Comparison of ENCODE assay signal across 8 mouse cellular contexts in genomic region chr7:4148341-4149208, GRCm38 (mm10). TPM values are rescaled to one million over a fixed set of nuclear protein-coding genes. Genes with fewer than 3 reads are reported as not detected.
DNase-seq lines count a peak whose midpoint lies in the region; ATAC-seq and TF ChIP-seq lines count a peak whose summit lies in the region.

No protein-coding gene starts in this region.

- H3K4me2 ChIP-seq in kidney, embryonic 14.5 days (replicated peaks; ENCODE audit: low read depth, low read length): peak overlapping the region; percentile 91
- peak overlapping the region; percentile 92 for H3K4me2 ChIP-seq in midbrain, embryonic 14.5 days (ENCODE audit: low read length)

- peak overlapping the region; percentile 63 for H3K9ac ChIP-seq in kidney, embryonic 14.5 days (ENCODE audit: low read depth, low read length)
- peak overlapping the region; percentile 50 for H3K9ac ChIP-seq in ES-Bruce4 (ENCODE audit: low read depth, poor library complexity, severe bottlenecking)
- peak overlapping the region; percentile 84 for H3K9ac ChIP-seq in midbrain, embryonic 14.5 days (replicated peaks; ENCODE audit: low read length)

- TF ChIP-seq CTCF in ES-Bruce4 (IDR thresholded peaks at IDR 0.05; ENCODE audit: low read depth, low read length): no peak
- TF ChIP-seq CTCF in cortical plate, adult 2 months (IDR thresholded peaks at IDR 0.05; ENCODE audit: extremely low read depth, insufficient read depth, low read length): no peak

- no peak for TF ChIP-seq POLR2A in ES-Bruce4 (IDR thresholded peaks at IDR 0.05; ENCODE audit: insufficient read depth, low read length)
- 0 out of 2 replicates have a peak, but pooled peaks have one; percentile 19 for TF ChIP-seq POLR2A in cortical plate, adult 2 months (IDR thresholded peaks at IDR 0.05; ENCODE audit: extremely low read depth, insufficient read depth, low read length)

- peaks cover 44% of the 10 kb centered on the region for H3K36me3 ChIP-seq in kidney, embryonic 14.5 days (ENCODE audit: control insufficient read depth, insufficient read depth, low read length)
- H3K36me3 ChIP-seq in ES-Bruce4 (ENCODE audit: control insufficient read depth, insufficient read depth, low read length, poor library complexity, severe bottlenecking): peaks cover 32% of the 10 kb centered on the region
- peaks cover 47% of the 10 kb centered on the region for H3K36me3 ChIP-seq in midbrain, embryonic 14.5 days (ENCODE audit: control insufficient read depth, insufficient read depth, low read length)

- no peak for DNase-seq in kidney, postnatal 4 days
- no peak for DNase-seq in midbrain, embryonic 14.5 days
- no peak for DNase-seq in embryo, embryonic 10 days (ENCODE audit: low spot score)
- DNase-seq in urinary bladder, adult 18-20 months (ENCODE audit: low spot score in 2 of 2): no peak

- 29% methylated on average over 18 of the region's 18 CpGs for WGBS in kidney, embryonic 14.5 days
- WGBS in midbrain, embryonic 14.5 days: 29% methylated on average over 18 of the region's 18 CpGs

- TF ChIP-seq EP300 in ES-Bruce4 (IDR thresholded peaks at IDR 0.05; ENCODE audit: insufficient read depth, low read depth, low read length): no peak

- no peaks in the 10 kb centered on the region for H3K9me3 ChIP-seq in kidney, embryonic 14.5 days (ENCODE audit: control insufficient read depth, low read length)
- H3K9me3 ChIP-seq in ES-Bruce4 (replicated peaks; ENCODE audit: control insufficient read depth, insufficient read depth, low read length, poor library complexity, severe bottlenecking): no peaks in the 10 kb centered on the region
- no peaks in the 10 kb centered on the region for H3K9me3 ChIP-seq in midbrain, embryonic 14.5 days (ENCODE audit: control insufficient read depth, low read length)

- H3K4me3 ChIP-seq in kidney, embryonic 14.5 days (ENCODE audit: low read length): peak overlapping the region; percentile 70
- peak overlapping the region; percentile 87 for H3K4me3 ChIP-seq in ES-Bruce4 (ENCODE audit: low read depth, low read length)
- peak overlapping the region; percentile 83 for H3K4me3 ChIP-seq in cortical plate, adult 2 months (ENCODE audit: insufficient read depth, low read length)
- peak overlapping the region; percentile 72 for H3K4me3 ChIP-seq in midbrain, embryonic 14.5 days (replicated peaks; ENCODE audit: low read depth, low read length)

- H3K27ac ChIP-seq in kidney, embryonic 14.5 days (ENCODE audit: low read depth, low read length): peak overlapping the region; percentile 75
- peak overlapping the region; percentile 81; the same call in 1 of the 2 replicates for H3K27ac ChIP-seq in ES-Bruce4 (ENCODE audit: insufficient read depth, low read length)
- peak overlapping the region; percentile 99 for H3K27ac ChIP-seq in cortical plate, adult 2 months (ENCODE audit: insufficient read depth, low read length)
- H3K27ac ChIP-seq in midbrain, embryonic 14.5 days (replicated peaks; ENCODE audit: low read depth, low read length): peak overlapping the region; percentile 89

- peaks cover 13% of the 10 kb centered on the region for H3K4me1 ChIP-seq in kidney, embryonic 14.5 days (ENCODE audit: control insufficient read depth, insufficient read depth, low read length)
- H3K4me1 ChIP-seq in ES-Bruce4 (ENCODE audit: control insufficient read depth, insufficient read depth, low read length): no peaks in the 10 kb centered on the region
- no peaks in the 10 kb centered on the region for H3K4me1 ChIP-seq in cortical plate, adult 2 months (ENCODE audit: control insufficient read depth, insufficient read depth, low read length)
- H3K4me1 ChIP-seq in midbrain, embryonic 14.5 days (ENCODE audit: control insufficient read depth, insufficient read depth, low read length): peaks cover 22% of the 10 kb centered on the region

- H3K27me3 ChIP-seq in kidney, embryonic 14.5 days (ENCODE audit: control insufficient read depth, insufficient read depth, low read length): peaks cover 13% of the 10 kb centered on the region
- no peaks in the 10 kb centered on the region for H3K27me3 ChIP-seq in ES-Bruce4 (ENCODE audit: control insufficient read depth, insufficient read depth, low read length, poor library complexity, severe bottlenecking)
- peaks cover 17% of the 10 kb centered on the region for H3K27me3 ChIP-seq in midbrain, embryonic 14.5 days (ENCODE audit: control insufficient read depth, insufficient read depth, low read length)

- ATAC-seq in kidney, embryonic 14.5 days (ENCODE audit: low FRiP score, low TSS enrichment): peak; percentile 4
- peak; percentile 30 for ATAC-seq in inflammation-experienced regulatory T-cells, adult 6 months
- no peak for ATAC-seq in midbrain, embryonic 14.5 days (ENCODE audit: low FRiP score, low TSS enrichment)

RNA-seq across cellular contexts. Expression of gene Leng9, which starts 1.6 kb away (rescaled TPM):
- polyA plus RNA-seq in kidney, embryonic 14.5 days (2014; fragmentation: Nextera tagmentation; extraction: Ambion mirVana): 1.8 and 2.5 TPM in 2 replicates
- polyA plus RNA-seq in ES-Bruce4 (2011; ENCODE audit: insufficient read depth, insufficient read length, low read depth, missing spikeins): 0.53 and 0.73 TPM in 2 replicates
- 8.4 and 8.5 TPM in 2 replicates for polyA plus RNA-seq in cortical plate, adult 2 months (2012; rRNA removed)
- 1 to 10 TPM; 6.3 to 9.5 (median 7.2) TPM for polyA plus RNA-seq in inflammation-experienced regulatory T-cells, adult 6 months (2017; shearing (Covaris generic))
- 3.4 and 4.8 TPM in 2 replicates for polyA plus RNA-seq in midbrain, embryonic 14.5 days (2014; fragmentation: Nextera tagmentation; extraction: Ambion mirVana)

RNA-seq across cellular contexts. Expression of gene Leng8, which starts 11.7 kb away (rescaled TPM):
- polyA plus RNA-seq in kidney, embryonic 14.5 days (2014; fragmentation: Nextera tagmentation; extraction: Ambion mirVana): 45.0 and 48.7 TPM in 2 replicates
- 96.3 and 98.5 TPM in 2 replicates for polyA plus RNA-seq in ES-Bruce4 (2011; ENCODE audit: insufficient read depth, insufficient read length, low read depth, missing spikeins)
- 481 and 484 TPM in 2 replicates for polyA plus RNA-seq in cortical plate, adult 2 months (2012; rRNA removed)
- polyA plus RNA-seq in inflammation-experienced regulatory T-cells, adult 6 months (2017; shearing (Covaris generic)): 10 to 100 TPM; 22.6 to 40.2 (median 24.9) TPM
- polyA plus RNA-seq in midbrain, embryonic 14.5 days (2014; fragmentation: Nextera tagmentation; extraction: Ambion mirVana): 68.4 and 77.3 TPM in 2 replicates

RNA-seq across cellular contexts. Expression of gene Cdc42ep5, which starts 16.1 kb away (rescaled TPM):
- polyA plus RNA-seq in kidney, embryonic 14.5 days (2014; fragmentation: Nextera tagmentation; extraction: Ambion mirVana): 30.3 and 34.3 TPM in 2 replicates
- polyA plus RNA-seq in ES-Bruce4 (2011; ENCODE audit: insufficient read depth, insufficient read length, low read depth, missing spikeins): 28.1 and 33.8 TPM in 2 replicates
- 3.7 and 4.8 TPM in 2 replicates for polyA plus RNA-seq in cortical plate, adult 2 months (2012; rRNA removed)
- not detected for polyA plus RNA-seq in inflammation-experienced regulatory T-cells, adult 6 months (2017; shearing (Covaris generic))
- polyA plus RNA-seq in midbrain, embryonic 14.5 days (2014; fragmentation: Nextera tagmentation; extraction: Ambion mirVana): 3.1 and 5.3 TPM in 2 replicates

RNA-seq across cellular contexts. Expression of gene Ttyh1, which starts 29.4 kb away (rescaled TPM):
- 1.2 and 1.5 TPM in 2 replicates for polyA plus RNA-seq in kidney, embryonic 14.5 days (2014; fragmentation: Nextera tagmentation; extraction: Ambion mirVana)
- polyA plus RNA-seq in ES-Bruce4 (2011; ENCODE audit: insufficient read depth, insufficient read length, low read depth, missing spikeins): 22.1 and 25.0 TPM in 2 replicates
- polyA plus RNA-seq in cortical plate, adult 2 months (2012; rRNA removed): 817 and 841 TPM in 2 replicates
- under 1 TPM; 0.47 to 0.95 (median 0.62) TPM for polyA plus RNA-seq in inflammation-experienced regulatory T-cells, adult 6 months (2017; shearing (Covaris generic))
- polyA plus RNA-seq in midbrain, embryonic 14.5 days (2014; fragmentation: Nextera tagmentation; extraction: Ambion mirVana): 104 and 112 TPM in 2 replicates
